20 mouse cellular contexts compared by ENCODE assay signal in genomic region chr3:9567948-9568347, GRCm38 (mm10). TPM values are rescaled to one million over a fixed set of nuclear protein-coding genes. Genes with fewer than 3 reads are reported as not detected.
A peak's percentile ranks its signal among the peaks of the same experiment; 100 is the strongest.
DNase-seq lines count a peak whose midpoint lies in the region; ATAC-seq and TF ChIP-seq lines count a peak whose summit lies in the region.
"Had no signal": no experiment of that assay in that cellular context is flagged by ENCODE, and none has a peak within 500 bp of the region (broad histone marks: within the 10 kb centered on the region; RNA-seq: fewer than 3 reads in every experiment).

No protein-coding gene starts in this region.

- H3K36me3 ChIP-seq in forebrain, embryonic 14.5 days (ENCODE audit: control insufficient read depth, insufficient read depth, low read length): no peaks in the 10 kb centered on the region
- no peaks in the 10 kb centered on the region for H3K36me3 ChIP-seq in forebrain, embryonic 11.5 days (ENCODE audit: control insufficient read depth, insufficient read depth, low read length)
- no peaks in the 10 kb centered on the region for H3K36me3 ChIP-seq in midbrain, embryonic 12.5 days
- no peaks in the 10 kb centered on the region for H3K36me3 ChIP-seq in midbrain, embryonic 11.5 days (ENCODE audit: control insufficient read depth, insufficient read depth, low read length)
- 0 out of 2 replicates have a peak, but pooled peaks cover 4% of the 10 kb centered on the region for H3K36me3 ChIP-seq in midbrain, postnatal 0 days (ENCODE audit: insufficient read depth, low read length)
- H3K36me3 ChIP-seq: heart, embryonic 15.5 days had no signal

- no peak overlapping the region for H3K4me3 ChIP-seq in forebrain, embryonic 14.5 days (ENCODE audit: low read depth, low read length)
- H3K4me3 ChIP-seq in forebrain, embryonic 11.5 days (ENCODE audit: low read depth, low read length): no peak overlapping the region
- no peak overlapping the region for H3K4me3 ChIP-seq in midbrain, embryonic 12.5 days
- H3K4me3 ChIP-seq in midbrain, embryonic 11.5 days (ENCODE audit: low read depth, low read length): no peak overlapping the region
- no peak overlapping the region for H3K4me3 ChIP-seq in midbrain, postnatal 0 days (ENCODE audit: low read depth, low read length)
- no peak overlapping the region for H3K4me3 ChIP-seq in layer of hippocampus, adult 2 months
- H3K4me3 ChIP-seq: gastrocnemius, adult 2 months; heart, embryonic 15.5 days; myocyte had no signal

- 0 out of 2 replicates have a peak overlapping the region, but pooled peaks have one; percentile 32 for H3K9ac ChIP-seq in forebrain, embryonic 14.5 days (ENCODE audit: low read length)
- H3K9ac ChIP-seq in forebrain, embryonic 11.5 days (ENCODE audit: low read length): no peak overlapping the region
- no peak overlapping the region for H3K9ac ChIP-seq in midbrain, embryonic 12.5 days (replicated peaks)
- no peak overlapping the region for H3K9ac ChIP-seq in midbrain, embryonic 11.5 days (ENCODE audit: low read length)
- no peak overlapping the region for H3K9ac ChIP-seq in midbrain, postnatal 0 days (replicated peaks; ENCODE audit: low read length, poor library complexity, severe bottlenecking)
- H3K9ac ChIP-seq: heart, embryonic 15.5 days; hindbrain, embryonic 14.5 days; liver, postnatal 0 days had no signal

- DNase-seq in forebrain, embryonic 14.5 days (ENCODE audit: low spot score): no peak
- no peak for DNase-seq in forebrain, embryonic 11.5 days (ENCODE audit: low spot score)
- no peak for DNase-seq in midbrain, embryonic 11.5 days (ENCODE audit: low spot score, missing footprints)
- peak; percentile 34 for DNase-seq in R1 (ENCODE audit: low read depth, low spot score)
- no peak for DNase-seq in midbrain, postnatal 0 days (ENCODE audit: low spot score)
- DNase-seq in layer of hippocampus, adult 2 months (ENCODE audit: low spot score in 2 of 2): no peak
- DNase-seq: adrenal gland, postnatal 14 days; B cell, adult 2 months; cerebellum, adult 9-11 months; gastrocnemius, adult 2 months; heart, adult 18-20 months; kidney, adult 11 months; liver, postnatal 0 days; lung, postnatal 36 days; right cerebral cortex, postnatal 25 days had no signal

- H3K4me1 ChIP-seq in forebrain, embryonic 14.5 days (ENCODE audit: control insufficient read depth, insufficient read depth, low read length): peaks cover 19% of the 10 kb centered on the region
- peaks cover 3% of the 10 kb centered on the region; the same call in 1 of the 2 replicates for H3K4me1 ChIP-seq in forebrain, embryonic 11.5 days (replicated peaks; ENCODE audit: control insufficient read depth, insufficient read depth, low read length)
- H3K4me1 ChIP-seq in midbrain, embryonic 12.5 days: peaks cover 17% of the 10 kb centered on the region
- peaks cover 7% of the 10 kb centered on the region for H3K4me1 ChIP-seq in midbrain, embryonic 11.5 days (ENCODE audit: control insufficient read depth, insufficient read depth, low read length)
- peaks cover 6% of the 10 kb centered on the region; the same call in 1 of the 2 replicates for H3K4me1 ChIP-seq in midbrain, postnatal 0 days (ENCODE audit: insufficient read depth, low read length)

- 41% methylated on average over 8 of the region's 8 CpGs for WGBS in forebrain, embryonic 14.5 days
- 52% methylated on average over 8 of the region's 8 CpGs for WGBS in forebrain, embryonic 11.5 days
- WGBS in midbrain, embryonic 12.5 days: 59% methylated on average over 8 of the region's 8 CpGs
- 59% methylated on average over 8 of the region's 8 CpGs for WGBS in midbrain, embryonic 11.5 days
- 53% methylated on average over 8 of the region's 8 CpGs for WGBS in midbrain, postnatal 0 days

- no peaks in the 10 kb centered on the region for H3K27me3 ChIP-seq in forebrain, embryonic 14.5 days (replicated peaks; ENCODE audit: control insufficient read depth, insufficient read depth, low read length)
- no peaks in the 10 kb centered on the region for H3K27me3 ChIP-seq in forebrain, embryonic 11.5 days (ENCODE audit: control insufficient read depth, insufficient read depth, low read length)
- 0 out of 2 replicates have a peak, but pooled peaks cover 4% of the 10 kb centered on the region for H3K27me3 ChIP-seq in midbrain, embryonic 12.5 days
- H3K27me3 ChIP-seq in midbrain, embryonic 11.5 days (ENCODE audit: control insufficient read depth, insufficient read depth, low read length): no peaks in the 10 kb centered on the region
- H3K27me3 ChIP-seq in midbrain, postnatal 0 days (ENCODE audit: insufficient read depth, low read length): no peaks in the 10 kb centered on the region
- H3K27me3 ChIP-seq: heart, embryonic 15.5 days had no signal

- no peaks in the 10 kb centered on the region for H3K9me3 ChIP-seq in forebrain, embryonic 14.5 days (replicated peaks; ENCODE audit: control insufficient read depth, low read length)
- no peaks in the 10 kb centered on the region for H3K9me3 ChIP-seq in forebrain, embryonic 11.5 days (ENCODE audit: control insufficient read depth, low read length)
- H3K9me3 ChIP-seq in midbrain, embryonic 12.5 days: no peaks in the 10 kb centered on the region
- no peaks in the 10 kb centered on the region for H3K9me3 ChIP-seq in midbrain, embryonic 11.5 days (ENCODE audit: control insufficient read depth, low read length)
- H3K9me3 ChIP-seq in midbrain, postnatal 0 days (ENCODE audit: low read length): no peaks in the 10 kb centered on the region
- H3K9me3 ChIP-seq: heart, embryonic 15.5 days had no signal

- no peak overlapping the region for H3K27ac ChIP-seq in forebrain, embryonic 14.5 days (ENCODE audit: low read depth, low read length)
- H3K27ac ChIP-seq in forebrain, embryonic 11.5 days (ENCODE audit: low read depth, low read length): no peak overlapping the region
- H3K27ac ChIP-seq in midbrain, embryonic 12.5 days (replicated peaks): no peak overlapping the region
- H3K27ac ChIP-seq in midbrain, embryonic 11.5 days (ENCODE audit: low read depth, low read length): no peak overlapping the region
- no peak overlapping the region for H3K27ac ChIP-seq in midbrain, postnatal 0 days (ENCODE audit: low read depth, low read length)
- no peak overlapping the region for H3K27ac ChIP-seq in layer of hippocampus, adult 2 months
- H3K27ac ChIP-seq: gastrocnemius, adult 2 months; heart, embryonic 15.5 days; hindbrain, embryonic 14.5 days had no signal

- H3K4me2 ChIP-seq in forebrain, embryonic 14.5 days (ENCODE audit: low read length): no peak overlapping the region
- H3K4me2 ChIP-seq in forebrain, embryonic 11.5 days (ENCODE audit: low read depth, low read length, severe bottlenecking): no peak overlapping the region
- peak overlapping the region; percentile 16; the same call in 1 of the 2 replicates for H3K4me2 ChIP-seq in midbrain, embryonic 12.5 days (replicated peaks)
- H3K4me2 ChIP-seq in midbrain, embryonic 11.5 days: no peak overlapping the region
- peak overlapping the region; percentile 34 for H3K4me2 ChIP-seq in midbrain, postnatal 0 days (ENCODE audit: low read depth, low read length, poor library complexity, severe bottlenecking)
- H3K4me2 ChIP-seq: heart, embryonic 15.5 days; hindbrain, embryonic 14.5 days had no signal

- TF ChIP-seq CTCF in midbrain, postnatal 0 days (IDR thresholded peaks at IDR 0.05): no peak
- TF ChIP-seq CTCF in layer of hippocampus, adult 2 months (conservative IDR thresholded peaks at IDR 0.05): no peak

- ATAC-seq in forebrain, embryonic 14.5 days: no peak
- no peak for ATAC-seq in forebrain, embryonic 11.5 days (replicated peaks; ENCODE audit: low FRiP score)
- peak; percentile 23; the same call in 1 of the 2 replicates for ATAC-seq in midbrain, embryonic 12.5 days (ENCODE audit: low FRiP score, low read depth)
- ATAC-seq in midbrain, embryonic 11.5 days (ENCODE audit: low FRiP score): no peak
- ATAC-seq in midbrain, postnatal 0 days (ENCODE audit: low FRiP score): 0 out of 2 replicates have a peak, but pooled peaks have one; percentile 59
- ATAC-seq in megakaryocyte-erythroid progenitor cell, adult 5-6 weeks (replicated peaks; ENCODE audit: low FRiP score, low TSS enrichment, poor library complexity, severe bottlenecking): no peak
- ATAC-seq: liver, postnatal 0 days had no signal

RNA-seq across cellular contexts. Expression of gene Zfp704, which starts 41.9 kb away (rescaled TPM):
- 8.9 and 12.9 TPM in 2 replicates for polyA plus RNA-seq in forebrain, embryonic 14.5 days (2014; fragmentation: Nextera tagmentation; extraction: Ambion mirVana)
- 7.8 and 8.1 TPM in 2 replicates for polyA plus RNA-seq in forebrain, embryonic 11.5 days (2014; fragmentation: Nextera tagmentation; extraction: Ambion mirVana)
- polyA plus RNA-seq in midbrain, embryonic 12.5 days (2016; fragmentation: Nextera tagmentation; extraction: Ambion mirVana): 6.9 and 7.6 TPM in 2 replicates
- 4.5 and 5.5 TPM in 2 replicates for polyA plus RNA-seq in midbrain, embryonic 11.5 days (2014; fragmentation: Nextera tagmentation; extraction: Ambion mirVana)
- 68.8 and 72.9 TPM in 2 replicates for total RNA-seq in midbrain, postnatal 0 days (2014; rRNA removed)
- polyA plus RNA-seq in midbrain, postnatal 0 days (2015; fragmentation: Nextera tagmentation; extraction: Ambion mirVana): 8.9 and 11.3 TPM in 2 replicates
- total RNA-seq in megakaryocyte-erythroid progenitor cell, adult 5-6 weeks (2014; fragmentation: Nextera tagmentation): 12.5 and 18.9 TPM in 2 replicates
- 8.9 and 12.4 TPM in 2 replicates for total RNA-seq in megakaryocyte-erythroid progenitor cell, adult 5-6 weeks (2017)
- total RNA-seq in layer of hippocampus, adult 2 months (2021): 10 to 100 TPM; 30.6 to 34.3 TPM

Comparison
In these comparisons a context has a peak if more than half of its experiments do, and no peak if none do; other contexts are left out.
1. ATAC-seq: peak in midbrain, embryonic 12.5 days (single experiment) and midbrain, postnatal 0 days (single experiment); none in forebrain, embryonic 14.5 days (single experiment), forebrain, embryonic 11.5 days (single experiment), midbrain, embryonic 11.5 days (single experiment) and megakaryocyte-erythroid progenitor cell, adult 5-6 weeks (single experiment).
2. H3K4me2 ChIP-seq: peak in midbrain, embryonic 12.5 days (single experiment) and midbrain, postnatal 0 days (single experiment); none in forebrain, embryonic 14.5 days (single experiment), forebrain, embryonic 11.5 days (single experiment) and midbrain, embryonic 11.5 days (single experiment).